Mouse (Mus musculus) liver, adult 10 weeks (tissue): ENCODE data around the gene Fam187b. TPM values are rescaled to one million over a fixed set of nuclear protein-coding genes. Genes with fewer than 3 reads are reported as not detected.

Source experiments
- polyA plus RNA-seq: library from polyadenylated mRNA; stranded (reverse); fragments of 350-450 nt; fragmentation: Illumina TruSeq; extraction: RNeasy Lipid Tissue Mini Kit (QIAGEN cat#74804); gene quantifications from one replicate; pipeline ENCODE4 v1.2.3, GENCODE M21; 2014; ENCODE audit warnings: low read depth, low replicate concordance

Gene Fam187b
- 2.4 TPM for polyA plus RNA-seq

DNA sequence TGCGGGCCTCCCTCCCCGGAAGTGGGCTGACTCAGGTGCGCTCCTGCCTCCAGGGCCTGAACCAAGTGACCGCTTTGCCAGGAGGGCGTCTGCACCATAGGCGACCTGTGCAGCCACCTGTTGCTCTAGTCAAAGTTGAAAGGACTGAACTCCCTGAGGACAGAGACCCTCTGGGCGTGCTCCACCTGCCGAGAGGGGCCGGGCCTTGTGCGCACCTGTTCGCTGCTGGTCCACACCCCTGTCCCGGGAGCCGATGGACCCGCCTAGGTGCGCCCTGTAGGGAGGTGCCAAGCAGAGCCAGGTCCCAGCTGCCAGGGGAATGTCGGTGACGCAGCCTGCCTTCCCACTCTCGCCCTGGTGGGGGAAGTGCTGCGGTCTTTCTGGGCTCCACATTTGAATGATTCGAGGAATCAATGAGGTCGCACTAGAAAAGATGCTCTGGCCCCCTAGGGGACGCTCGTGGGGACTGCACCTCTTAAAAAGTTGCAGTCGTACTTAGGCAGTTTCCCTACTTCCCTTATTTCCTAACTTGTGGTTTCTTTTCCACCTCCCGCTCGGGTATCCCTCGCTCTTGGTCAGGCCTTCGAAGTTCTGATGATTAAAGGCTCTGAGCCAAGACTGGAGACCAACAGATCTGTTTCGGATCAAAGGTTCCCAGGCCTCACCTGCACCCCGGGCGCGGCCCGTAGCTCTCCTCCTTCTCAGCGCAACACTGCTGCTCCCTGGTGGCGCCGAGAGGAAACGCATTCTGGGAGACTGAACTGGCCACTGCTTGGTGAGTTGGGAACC lies at the start of gene Fam187b:
TSS of gene Fam187b (plus strand) at position 290 of the 789 bp plus-strand sequence.

GRCm38 (mm10) chr7:30924581-30924980 lies 49.0 kb upstream of the Fam187b start, which contains the start of gene Hamp2:
Gene Hamp2, minus strand, starts transcription at chr7:30924681.

DNA sequence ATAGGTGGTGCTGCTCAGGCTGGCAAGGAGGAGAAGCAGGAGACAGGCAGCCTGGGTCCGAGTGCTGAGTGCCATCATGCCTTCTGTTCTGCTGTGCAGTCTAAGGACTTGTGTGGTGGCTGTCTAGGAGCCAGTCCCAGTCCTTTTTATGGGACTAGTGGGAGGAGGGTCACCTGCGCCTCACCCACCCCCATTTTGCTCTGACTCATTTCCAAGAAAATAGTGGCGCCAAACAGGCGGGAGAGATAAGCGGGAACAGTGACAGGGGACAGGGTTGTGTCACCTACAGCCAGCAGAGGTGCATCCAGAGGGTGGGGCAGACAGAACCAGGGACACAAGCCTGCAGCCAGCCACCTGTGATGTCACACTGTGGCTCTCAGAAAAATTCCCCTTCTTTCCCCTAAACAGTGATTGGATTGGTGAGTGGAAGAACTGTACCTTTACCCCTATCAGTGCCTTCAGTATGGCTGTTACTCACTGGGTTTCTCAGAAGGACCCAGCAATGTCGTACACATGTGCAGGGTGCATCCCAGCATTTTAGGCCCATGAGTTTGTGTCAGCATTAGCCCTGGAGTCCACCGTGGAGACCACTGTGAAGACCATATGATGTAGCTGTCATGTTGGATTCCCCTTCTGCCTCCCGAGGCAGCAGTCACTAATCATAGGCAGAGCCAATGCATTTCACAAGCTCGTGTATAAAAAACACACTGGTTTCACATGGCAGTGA lies 29.5 kb upstream of the Fam187b start, which contains the start of gene Hamp:
TSS of gene Hamp (minus strand) at position 124 of the 727 bp plus-strand sequence.

DNA sequence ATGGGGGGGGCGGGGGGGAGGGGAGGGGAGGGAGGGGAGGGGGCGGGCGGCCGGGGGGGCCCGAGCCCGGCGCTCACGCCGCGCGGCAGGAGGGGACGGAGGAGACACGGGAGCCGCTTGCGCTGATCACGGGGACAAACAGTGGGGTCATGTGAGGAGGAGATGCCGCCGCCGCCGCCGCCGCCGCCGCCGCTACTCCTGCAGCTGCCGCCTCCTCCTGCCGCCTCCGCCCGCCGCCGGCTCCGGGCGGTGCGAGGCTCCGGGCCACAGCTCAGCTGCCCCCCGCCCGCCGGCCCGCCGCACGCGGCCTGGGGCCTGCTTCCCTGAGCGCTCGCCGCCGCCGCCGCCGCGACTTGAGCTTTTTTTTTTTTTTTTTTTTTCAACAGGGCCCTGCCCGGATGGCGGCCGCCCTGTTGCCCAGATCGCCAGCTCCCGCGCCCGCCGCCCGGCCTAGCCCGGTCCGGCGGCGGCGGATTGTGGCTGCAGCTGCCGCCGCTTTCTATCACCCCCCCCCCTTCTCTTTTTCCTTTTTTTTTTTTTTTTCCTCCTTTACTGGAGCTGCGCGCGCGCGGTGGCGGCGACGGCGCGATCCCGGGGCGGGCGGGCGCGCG lies 16.7 kb upstream of the Fam187b start, which contains the start of gene Usf2:
TSS of gene Usf2 (minus strand) at position 48 of the 611 bp plus-strand sequence.

DNA sequence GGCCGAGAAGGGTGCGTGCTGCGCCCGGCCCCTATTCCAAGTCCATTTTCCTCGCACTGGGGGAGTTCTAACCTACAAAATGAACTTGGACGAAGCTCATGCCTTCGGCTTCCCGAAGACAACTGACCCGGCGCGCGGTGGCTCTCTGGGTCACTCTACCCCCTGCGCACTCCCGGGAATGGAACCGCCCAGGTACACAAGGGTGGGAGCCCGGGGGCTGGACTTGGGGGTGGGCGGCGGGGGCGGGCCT lies 414 bp upstream of the Fam187b start, which contains the start of gene Lsr:
TSS of gene Lsr (minus strand) at position 214 of the 250 bp plus-strand sequence.

Other genes with a start within 250 kb of the Fam187b start
- 28.3 TPM for gene Tmem147, start 244.2 kb upstream of the Fam187b start, polyA plus RNA-seq
- gene Gapdhs, start 230.1 kb upstream of the Fam187b start, polyA plus RNA-seq: not detected
- not detected for gene Sbsn, start 222.3 kb upstream of the Fam187b start, polyA plus RNA-seq
- not detected for gene Dmkn, start 210.0 kb upstream of the Fam187b start, polyA plus RNA-seq
- not detected for gene Krtdap, start 185.9 kb upstream of the Fam187b start, polyA plus RNA-seq
- not detected for gene Ffar2, start 150.0 kb upstream of the Fam187b start, polyA plus RNA-seq
- gene Ffar3, start 117.6 kb upstream of the Fam187b start, polyA plus RNA-seq: not detected
- gene Ffar1, start 112.2 kb upstream of the Fam187b start, polyA plus RNA-seq: not detected
- 0.79 TPM for gene Cd22, start 93.4 kb upstream of the Fam187b start, polyA plus RNA-seq
- gene Mag, start 58.9 kb upstream of the Fam187b start, polyA plus RNA-seq: not detected
- gene Hamp2, start 49.1 kb upstream of the Fam187b start, polyA plus RNA-seq: 1,441 TPM
- gene Hamp, start 29.8 kb upstream of the Fam187b start, polyA plus RNA-seq: 2,943 TPM
- 49.2 TPM for gene Usf2, start 17.0 kb upstream of the Fam187b start, polyA plus RNA-seq
- 12.5 TPM for gene Lsr, start 326 bp upstream of the Fam187b start, polyA plus RNA-seq
- gene Fxyd5, start 68.7 kb downstream of the Fam187b start, polyA plus RNA-seq: 2.7 TPM
- gene Fxyd7, start 77.7 kb downstream of the Fam187b start, polyA plus RNA-seq: not detected
- gene Fxyd1, start 83.4 kb downstream of the Fam187b start, polyA plus RNA-seq: 52.4 TPM
- gene Lgi4, start 85.6 kb downstream of the Fam187b start, polyA plus RNA-seq: not detected
- gene Fxyd3, start 102.9 kb downstream of the Fam187b start, polyA plus RNA-seq: 0.95 TPM
- gene Hpn, start 141.5 kb downstream of the Fam187b start, polyA plus RNA-seq: 31.2 TPM
- 0.42 TPM for gene Scn1b, start 153.2 kb downstream of the Fam187b start, polyA plus RNA-seq
- 3.9 TPM for gene Gramd1a, start 182.1 kb downstream of the Fam187b start, polyA plus RNA-seq